Mouse (Mus musculus): ENCODE measurements at regions not wholly inside any gene's neighbourhood (a gene's known extent, or its start where the extent isn't known, plus 50 kb on each side); places are given as distances from the start of the nearest gene placed in this dataset.

DNA sequence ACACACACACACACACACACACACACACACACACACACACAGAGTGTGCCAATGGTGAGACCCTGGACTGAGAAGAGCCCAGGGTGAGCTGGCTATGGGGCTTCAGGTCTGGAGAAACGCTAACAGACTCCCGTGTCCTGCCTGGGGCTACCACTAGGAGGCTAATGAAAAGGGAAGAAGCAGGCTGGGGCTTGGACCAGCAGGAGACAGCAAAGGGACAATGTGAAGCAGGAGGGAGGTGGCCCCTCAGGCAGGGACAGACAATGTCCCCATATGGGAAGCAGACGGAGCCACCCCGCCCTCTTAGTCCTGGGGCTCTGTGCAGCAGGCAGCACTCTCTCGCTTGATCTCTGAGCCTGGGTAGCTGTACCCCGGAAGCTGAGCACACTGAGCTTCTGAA is 93.1 kb downstream of the Hif1an start:
- Histone ChIP-seq H3K36me3 (ENCODE audit: insufficient read depth, low read length) (no peaks in the 10 kb centered on the region), H3K27me3 (replicated peaks; ENCODE audit: insufficient read depth, low read length) (peaks cover 8% of the 10 kb centered on the region; the same call in 1 of the 2 replicates), H3K4me1 (ENCODE audit: insufficient read depth, low read depth, low read length) (no peaks in the 10 kb centered on the region), H3K27ac (ENCODE audit: low read length) (no peak overlapping the region), H3K9me3 (ENCODE audit: low read length) (no peaks in the 10 kb centered on the region), H3K4me2 (replicated peaks; ENCODE audit: low read depth, low read length) (no peak overlapping the region), H3K4me3 (ENCODE audit: low read depth, low read length) (no peak overlapping the region), H3K9ac (replicated peaks; ENCODE audit: low read depth) (no peak overlapping the region)
- TF ChIP-seq EP300 (IDR thresholded peaks at IDR 0.05) (no peak), CTCF (IDR thresholded peaks at IDR 0.05) (peak; percentile 82)
- DNase-seq (ENCODE audit: low spot score) (peak; percentile 52), ATAC-seq (no peak)
- WGBS = 9% methylated on average over 6 of the region's 6 CpGs

DNA sequence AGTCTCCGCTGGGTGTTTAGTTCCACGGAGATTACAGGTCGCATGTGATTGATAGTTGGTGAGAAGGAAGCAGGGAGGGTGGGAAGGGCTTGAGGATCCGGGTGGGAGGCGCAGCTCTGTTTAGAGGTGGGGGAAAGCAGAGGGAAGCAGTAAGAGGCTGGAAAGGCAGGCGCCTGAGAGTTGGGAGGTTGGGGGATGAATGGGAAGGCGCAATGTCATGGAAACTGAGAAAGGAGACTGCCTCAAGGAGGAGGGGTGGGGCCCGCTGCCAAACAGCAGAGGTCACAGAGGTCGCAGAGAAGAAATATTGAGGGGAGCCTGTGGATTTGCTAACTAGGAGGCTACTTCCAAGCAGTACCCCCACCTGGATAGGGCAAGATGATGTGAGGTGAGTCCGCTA is 96.5 kb upstream of the Pax2 start:
- Histone ChIP-seq H3K36me3 (ENCODE audit: insufficient read depth, low read length) (no peaks in the 10 kb centered on the region), H3K27ac (ENCODE audit: low read length) (no peak overlapping the region), H3K4me1 (ENCODE audit: insufficient read depth, low read depth, low read length) (no peaks in the 10 kb centered on the region), H3K9ac (replicated peaks; ENCODE audit: low read depth) (no peak overlapping the region), H3K9me3 (ENCODE audit: low read length) (no peaks in the 10 kb centered on the region), H3K4me2 (replicated peaks; ENCODE audit: low read depth, low read length) (no peak overlapping the region), H3K27me3 (replicated peaks; ENCODE audit: insufficient read depth, low read length) (peaks cover 4% of the 10 kb centered on the region; the same call in 1 of the 2 replicates), H3K4me3 (ENCODE audit: low read depth, low read length) (no peak overlapping the region)
- 14% methylated on average over 10 of the region's 10 CpGs for WGBS
- DNase-seq (ENCODE audit: low spot score) (no peak), ATAC-seq (no peak)
- no peak for TF ChIP-seq CTCF (IDR thresholded peaks at IDR 0.05)
- TF ChIP-seq EP300 (IDR thresholded peaks at IDR 0.05) = no peak

DNA sequence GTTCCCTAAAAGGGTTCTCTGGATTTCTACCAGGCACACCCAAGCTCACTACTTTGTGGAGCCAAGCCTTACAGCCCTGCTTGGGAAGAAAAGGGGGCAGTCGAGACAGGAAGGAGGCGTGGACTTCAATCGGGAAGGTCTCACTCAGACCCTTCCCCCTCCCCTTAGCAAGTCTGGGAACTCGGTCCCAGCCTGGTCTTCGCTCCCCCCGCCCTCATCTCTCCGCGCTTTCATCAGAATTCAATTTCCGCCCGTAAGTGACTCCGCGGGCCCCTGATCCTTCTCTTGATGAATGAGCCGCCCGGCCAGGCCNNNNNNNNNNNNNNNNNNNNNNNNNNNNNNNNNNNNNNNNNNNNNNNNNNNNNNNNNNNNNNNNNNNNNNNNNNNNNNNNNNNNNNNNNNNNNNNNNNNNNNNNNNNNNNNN is 86.3 kb upstream of the Pax2 start:
- Histone ChIP-seq H3K36me3 (ENCODE audit: insufficient read depth, low read length) (no peaks in the 10 kb centered on the region), H3K4me3 (ENCODE audit: low read depth, low read length) (no peak overlapping the region; the same call in 1 of the 2 replicates), H3K4me2 (replicated peaks; ENCODE audit: low read depth, low read length) (peak overlapping the region; percentile 19; the same call in 1 of the 2 replicates), H3K9ac (replicated peaks; ENCODE audit: low read depth) (no peak overlapping the region), H3K27ac (ENCODE audit: low read length) (no peak overlapping the region), H3K9me3 (ENCODE audit: low read length) (no peaks in the 10 kb centered on the region), H3K27me3 (replicated peaks; ENCODE audit: insufficient read depth, low read length) (peaks cover 47% of the 10 kb centered on the region), H3K4me1 (ENCODE audit: insufficient read depth, low read depth, low read length) (no peaks in the 10 kb centered on the region)
- WGBS = 0% methylated on average over 12 of the region's 14 CpGs
- no peak for TF ChIP-seq CTCF (IDR thresholded peaks at IDR 0.05)
- DNase-seq (ENCODE audit: low spot score) (peak; percentile 12), ATAC-seq (no peak)

DNA sequence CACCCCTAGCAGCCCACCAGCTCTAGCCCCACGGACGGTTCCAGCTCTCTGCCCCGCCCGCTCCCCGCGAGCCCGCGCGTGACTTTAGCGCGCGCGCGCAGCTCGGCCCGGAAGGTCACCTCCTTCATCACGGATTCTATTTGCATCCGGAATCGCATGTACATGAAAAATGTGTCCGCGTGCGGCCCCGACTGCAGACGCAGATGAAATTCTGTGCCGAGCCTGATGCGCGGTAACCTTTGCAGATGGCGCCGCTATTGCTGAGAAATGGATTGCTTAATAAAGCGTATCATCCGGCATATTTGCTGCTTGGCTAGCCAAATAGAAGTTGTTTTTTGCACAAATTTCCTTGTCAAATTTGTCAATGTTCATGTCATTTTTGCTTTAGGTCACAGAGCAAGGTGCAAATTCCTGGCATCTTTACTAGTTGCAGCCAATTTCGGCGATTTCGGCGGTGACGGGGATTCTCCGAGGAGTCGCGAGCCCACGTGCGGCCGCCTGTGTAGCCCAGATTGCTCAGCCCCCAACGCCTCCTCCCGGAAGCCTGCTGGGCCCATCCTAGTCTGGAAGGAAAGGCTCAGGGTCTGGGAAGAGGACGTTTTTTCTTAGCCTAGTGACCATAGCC is 81.1 kb upstream of the Pax2 start:
- Histone ChIP-seq H3K9ac (replicated peaks; ENCODE audit: low read depth) (no peak overlapping the region), H3K36me3 (ENCODE audit: insufficient read depth, low read length) (no peaks in the 10 kb centered on the region), H3K9me3 (ENCODE audit: low read length) (no peaks in the 10 kb centered on the region), H3K27me3 (replicated peaks; ENCODE audit: insufficient read depth, low read length) (peaks cover 72% of the 10 kb centered on the region), H3K4me3 (ENCODE audit: low read depth, low read length) (no peak overlapping the region), H3K4me1 (ENCODE audit: insufficient read depth, low read depth, low read length) (no peaks in the 10 kb centered on the region), H3K27ac (ENCODE audit: low read length) (no peak overlapping the region), H3K4me2 (replicated peaks; ENCODE audit: low read depth, low read length) (no peak overlapping the region)
- 8% methylated on average over 45 of the region's 45 CpGs for WGBS
- TF ChIP-seq CTCF (IDR thresholded peaks at IDR 0.05) = no peak
- no peak for TF ChIP-seq EP300 (IDR thresholded peaks at IDR 0.05)
- ATAC-seq (no peak), DNase-seq (ENCODE audit: low spot score) (no peak)

DNA sequence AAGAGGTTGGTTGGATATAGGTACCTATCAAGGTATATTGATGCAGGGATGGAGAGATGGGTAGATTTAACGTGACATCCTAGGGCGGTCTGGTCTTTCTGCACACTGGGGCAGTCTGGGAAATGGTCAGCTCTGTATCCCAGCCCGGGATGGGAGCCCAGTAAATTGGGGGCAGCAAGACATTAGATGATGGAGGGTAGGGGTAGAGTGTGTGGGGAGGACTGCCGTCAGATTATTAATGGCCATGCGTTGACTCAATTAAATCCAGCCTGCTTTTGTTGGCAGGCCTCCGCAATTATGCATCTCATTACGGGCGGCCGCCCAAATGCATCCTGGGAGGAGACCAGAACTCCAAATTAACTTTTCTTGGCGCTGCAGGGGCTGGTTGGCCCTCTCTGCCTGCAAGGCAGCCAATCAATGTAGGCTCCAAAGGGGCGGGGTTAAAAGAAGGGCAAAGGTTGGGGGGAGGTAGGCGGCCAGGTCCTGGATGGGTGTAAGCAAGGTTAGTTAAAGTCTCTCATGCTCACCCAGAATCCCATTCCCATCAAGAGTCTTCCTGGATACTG is 79.2 kb upstream of the Pax2 start:
- H3K4me1 ChIP-seq (ENCODE audit: insufficient read depth, low read depth, low read length) = no peaks in the 10 kb centered on the region
- H3K9me3 ChIP-seq (ENCODE audit: low read length) = no peaks in the 10 kb centered on the region
- H3K4me3 ChIP-seq (ENCODE audit: low read depth, low read length) = no peak overlapping the region
- TF ChIP-seq CTCF (IDR thresholded peaks at IDR 0.05) (no peak), EP300 (IDR thresholded peaks at IDR 0.05) (no peak)
- no peak overlapping the region for H3K27ac ChIP-seq (ENCODE audit: low read length)
- H3K9ac ChIP-seq (replicated peaks; ENCODE audit: low read depth) = no peak overlapping the region
- no peaks in the 10 kb centered on the region for H3K36me3 ChIP-seq (ENCODE audit: insufficient read depth, low read length)
- 9% methylated on average over 12 of the region's 12 CpGs for WGBS
- ATAC-seq = no peak
- no peak overlapping the region for H3K4me2 ChIP-seq (replicated peaks; ENCODE audit: low read depth, low read length)
- H3K27me3 ChIP-seq (replicated peaks; ENCODE audit: insufficient read depth, low read length) = peaks cover 69% of the 10 kb centered on the region
- DNase-seq (ENCODE audit: low spot score) = no peak

DNA sequence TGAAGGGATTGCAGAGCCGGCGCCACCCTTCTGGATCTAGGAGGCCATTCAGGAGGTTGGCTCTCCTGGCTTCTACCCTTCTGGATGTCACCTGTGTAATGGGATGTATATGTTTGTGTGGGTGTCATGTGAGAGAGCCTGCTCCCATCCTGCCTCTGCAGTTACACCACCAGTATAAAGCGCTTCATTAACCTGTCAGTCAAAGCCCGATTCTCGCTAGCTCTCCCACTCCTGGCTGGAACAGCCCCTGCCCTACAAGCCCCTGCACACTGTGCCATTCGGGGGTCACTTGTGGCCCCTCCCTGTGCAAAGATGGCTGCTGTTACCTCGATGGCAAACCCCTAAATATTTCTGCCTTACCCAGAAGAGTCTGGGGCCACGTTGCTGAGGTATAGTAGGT is 78.5 kb upstream of the Pax2 start:
- Histone ChIP-seq H3K27ac (ENCODE audit: low read length) (no peak overlapping the region), H3K9ac (replicated peaks; ENCODE audit: low read depth) (no peak overlapping the region), H3K36me3 (ENCODE audit: insufficient read depth, low read length) (no peaks in the 10 kb centered on the region), H3K27me3 (replicated peaks; ENCODE audit: insufficient read depth, low read length) (peaks cover 66% of the 10 kb centered on the region), H3K4me1 (ENCODE audit: insufficient read depth, low read depth, low read length) (no peaks in the 10 kb centered on the region), H3K9me3 (ENCODE audit: low read length) (no peaks in the 10 kb centered on the region), H3K4me3 (ENCODE audit: low read depth, low read length) (no peak overlapping the region), H3K4me2 (replicated peaks; ENCODE audit: low read depth, low read length) (no peak overlapping the region)
- ATAC-seq = no peak
- DNase-seq (ENCODE audit: low spot score) = no peak
- 48% methylated on average over 8 of the region's 8 CpGs for WGBS
- no peak for TF ChIP-seq EP300 (IDR thresholded peaks at IDR 0.05)
- TF ChIP-seq CTCF (IDR thresholded peaks at IDR 0.05) = no peak
